Mouse (Mus musculus): ENCODE data around the gene Gm21680.
"Not testable (repeated sequence)": the region's sequence is repeated elsewhere in the genome, so short reads cannot be mapped to it uniquely, and the experiment has no call there.

Gm21680 gene

DNA sequence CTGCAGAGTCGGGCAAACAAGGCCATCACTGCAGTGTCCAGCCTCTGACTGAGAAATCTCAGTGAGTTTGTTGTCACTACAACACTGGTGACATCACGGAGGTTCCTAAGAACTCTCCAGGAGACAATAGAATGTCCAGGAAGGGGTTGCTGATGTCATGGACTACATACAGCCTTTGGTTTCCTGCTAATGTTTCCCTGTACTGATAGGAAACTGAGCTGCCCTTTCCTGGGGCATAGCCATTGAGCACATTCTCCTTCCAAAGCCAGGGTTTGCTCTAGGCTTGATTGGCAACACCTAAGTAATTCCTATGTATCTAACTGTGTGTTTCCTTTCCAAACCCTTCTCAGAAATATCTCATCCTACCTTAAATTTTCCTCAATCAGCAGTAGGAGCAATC lies at the start of gene Gm21680:
TSS of gene Gm21680 (minus strand) at position 101 of the 400 bp plus-strand sequence.
- not testable (repeated sequence) for DNase-seq

DNA sequence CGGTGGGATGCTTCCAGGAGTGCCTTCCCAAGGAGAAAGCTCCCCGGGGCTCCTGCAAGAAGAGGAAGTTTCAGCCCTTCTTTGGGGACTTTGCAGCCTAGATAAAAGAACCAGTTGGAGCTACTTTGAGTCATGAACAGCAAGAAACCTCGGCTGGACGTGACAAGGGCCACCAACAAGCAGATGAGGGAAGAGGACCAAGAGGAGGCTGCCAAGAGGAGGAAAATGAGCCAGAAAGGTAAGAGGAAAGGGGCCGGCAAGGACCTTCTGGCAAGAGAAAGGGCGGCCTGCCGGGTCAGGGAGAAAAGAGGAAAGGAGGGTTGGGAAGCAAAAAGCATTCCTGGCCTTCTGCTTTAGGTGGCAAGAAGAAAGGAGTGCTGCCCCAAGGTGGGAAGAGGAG lies 35.2 kb upstream of the Gm21680 start:
- not testable (repeated sequence) for DNase-seq

DNA sequence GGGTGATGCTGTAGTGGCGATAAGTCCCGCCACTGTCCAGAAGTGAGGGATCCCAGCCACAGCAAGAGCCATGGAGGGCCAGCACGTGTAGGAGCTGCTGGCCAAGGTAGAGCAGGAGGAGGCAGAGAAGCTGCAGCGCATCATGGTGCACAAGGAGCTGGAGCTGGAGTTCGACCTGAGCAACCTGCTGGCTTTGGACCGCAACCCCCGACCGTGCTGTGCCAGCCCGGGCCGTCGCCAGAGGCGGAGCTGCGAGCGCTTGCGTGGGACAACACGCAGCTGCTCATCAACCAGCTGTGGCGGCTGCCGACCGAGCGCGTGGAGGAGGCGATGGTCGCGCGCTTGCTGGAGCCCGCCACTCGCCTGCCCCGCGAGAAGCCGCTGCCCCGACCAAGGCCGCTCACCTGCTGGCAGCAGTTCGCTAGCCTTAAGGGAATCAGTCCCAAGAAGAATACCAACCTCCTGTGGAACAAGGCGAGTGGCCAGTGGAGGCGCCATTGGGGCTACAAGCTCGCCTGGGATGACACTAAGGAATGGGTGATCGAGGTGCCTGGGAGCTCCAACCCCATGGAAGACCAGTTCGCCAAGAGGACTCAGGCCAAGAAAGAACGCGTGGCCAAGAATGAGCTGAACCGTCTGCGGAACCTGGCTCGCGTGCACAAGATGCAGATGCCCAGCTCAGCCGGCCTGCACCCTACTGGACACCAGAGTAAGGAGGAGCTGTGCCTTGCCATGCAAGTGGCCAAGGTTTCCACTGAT lies 34.7 kb upstream of the Gm21680 start:
- peak; percentile 70 for DNase-seq

DNA sequence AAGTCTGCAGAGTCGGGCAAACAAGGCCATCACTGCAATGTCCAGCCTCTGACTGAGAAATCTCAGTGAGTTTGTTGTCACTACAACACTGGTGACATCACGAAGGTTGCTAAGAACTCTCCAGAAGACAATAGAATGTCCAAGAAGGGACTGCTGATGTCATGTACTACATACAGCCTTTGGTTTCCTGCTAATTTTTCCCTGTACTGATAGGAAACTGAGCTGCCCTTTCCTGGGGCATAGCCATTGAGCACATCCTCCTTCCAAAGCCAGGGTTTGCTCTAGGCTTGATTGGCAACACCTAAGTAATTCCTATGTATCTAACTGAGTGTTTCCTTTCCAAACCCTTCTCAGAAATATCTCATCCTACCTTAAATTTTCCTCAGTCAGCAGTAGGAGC lies 32.2 kb upstream of the Gm21680 start, which contains the start of gene Gm1979:
TSS of gene Gm1979 (minus strand) at position 101 of the 400 bp plus-strand sequence.
- not testable (repeated sequence) for DNase-seq

DNA sequence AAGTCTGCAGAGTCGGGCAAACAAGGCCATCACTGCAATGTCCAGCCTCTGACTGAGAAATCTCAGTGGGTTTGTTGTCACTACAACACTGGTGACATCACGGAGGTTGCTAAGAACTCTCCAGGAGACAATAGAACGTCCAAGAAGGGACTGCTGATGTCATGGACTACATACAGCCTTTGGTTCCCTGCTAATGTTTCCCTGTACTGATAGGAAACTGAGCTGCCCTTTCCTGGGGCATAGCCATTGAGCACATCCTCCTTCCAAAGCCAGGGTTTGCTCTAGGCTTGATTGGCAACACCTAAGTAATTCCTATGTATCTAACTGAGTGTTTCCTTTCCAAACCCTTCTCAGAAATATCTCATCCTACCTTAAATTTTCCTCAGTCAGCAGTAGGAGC lies 16.1 kb upstream of the Gm21680 start, which contains the start of gene Gm21698:
TSS of gene Gm21698 (minus strand) at position 101 of the 400 bp plus-strand sequence.
- DNase-seq, result not testable (repeated sequence)

DNA sequence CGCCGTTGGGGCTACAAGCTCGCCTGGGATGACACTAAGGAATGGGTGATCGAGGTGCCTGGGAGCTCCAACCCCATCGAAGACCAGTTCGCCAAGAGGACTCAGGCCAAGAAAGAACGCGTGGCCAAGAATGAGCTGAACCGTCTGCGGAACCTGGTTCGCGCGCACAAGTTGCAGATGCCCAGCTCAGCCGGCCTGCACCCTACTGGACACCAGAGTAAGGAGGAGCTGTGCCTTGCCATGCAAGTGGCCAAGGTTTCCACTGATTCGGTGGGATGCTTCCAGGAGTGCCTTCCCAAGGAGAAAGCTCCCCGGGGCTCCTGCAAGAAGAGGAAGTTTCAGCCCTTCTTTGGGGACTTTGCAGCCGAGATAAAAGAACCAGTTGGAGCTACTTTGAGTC lies 15.4 kb downstream of the Gm21680 start:
- DNase-seq, result not testable (repeated sequence)

DNA sequence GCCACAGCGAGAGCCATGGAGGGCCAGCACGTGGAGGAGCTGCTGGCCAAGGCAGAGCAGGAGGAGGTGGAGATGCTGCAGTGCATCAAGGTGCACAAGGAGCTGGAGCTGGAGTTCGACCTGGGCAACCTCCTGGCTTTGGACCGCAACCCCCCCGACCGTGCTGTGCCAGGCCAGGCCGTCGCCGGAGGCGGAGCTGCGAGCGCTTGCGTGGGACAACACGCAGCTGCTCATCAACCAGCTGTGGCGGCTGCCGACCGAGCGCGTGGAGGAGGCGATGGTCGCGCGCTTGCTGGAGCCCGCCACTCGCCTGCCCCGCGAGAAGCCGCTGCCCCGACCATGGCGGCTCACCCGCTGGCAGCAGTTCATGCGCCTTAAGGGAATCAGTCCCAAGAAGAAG lies 15.9 kb downstream of the Gm21680 start:
- DNase-seq, result peak; percentile 46

DNA sequence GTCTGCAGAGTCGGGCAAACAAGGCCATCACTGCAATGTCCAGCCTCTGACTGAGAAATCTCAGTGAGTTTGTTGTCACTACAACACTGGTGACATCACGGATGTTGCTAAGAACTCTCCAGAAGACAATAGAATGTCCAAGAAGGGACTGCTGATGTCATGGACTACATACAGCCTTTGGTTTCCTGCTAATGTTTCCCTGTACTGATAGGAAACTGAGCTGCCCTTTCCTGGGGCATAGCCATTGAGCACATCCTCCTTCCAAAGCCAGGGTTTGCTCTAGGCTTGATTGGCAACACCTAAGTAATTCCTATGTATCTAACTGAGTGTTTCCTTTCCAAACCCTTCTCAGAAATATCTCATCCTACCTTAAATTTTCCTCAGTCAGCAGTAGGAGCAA lies 18.1 kb downstream of the Gm21680 start, which contains the start of gene Gm21671:
TSS of gene Gm21671 (minus strand) at position 101 of the 400 bp plus-strand sequence.
- not testable (repeated sequence) for DNase-seq

DNA sequence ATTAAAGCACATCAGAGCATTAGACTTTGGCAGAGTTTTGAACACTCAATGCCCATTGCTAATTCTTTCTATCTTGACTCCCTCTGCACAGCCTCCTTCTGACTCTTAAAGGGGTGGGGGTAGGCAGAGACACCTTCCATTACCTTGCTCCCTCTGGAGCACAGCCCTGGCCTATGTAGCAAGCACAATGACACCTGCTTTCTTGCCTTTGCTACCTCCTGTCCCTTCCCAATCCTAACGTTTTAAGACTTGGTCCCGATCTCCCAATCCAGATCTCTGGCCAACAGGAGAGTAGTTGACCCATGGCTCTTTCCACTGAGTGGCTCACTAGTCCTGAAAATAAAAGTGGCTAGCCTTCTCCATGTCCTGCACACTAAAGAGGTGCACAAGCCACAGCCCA lies 27.1 kb downstream of the Gm21680 start:
- DNase-seq, result not testable (repeated sequence)

DNA sequence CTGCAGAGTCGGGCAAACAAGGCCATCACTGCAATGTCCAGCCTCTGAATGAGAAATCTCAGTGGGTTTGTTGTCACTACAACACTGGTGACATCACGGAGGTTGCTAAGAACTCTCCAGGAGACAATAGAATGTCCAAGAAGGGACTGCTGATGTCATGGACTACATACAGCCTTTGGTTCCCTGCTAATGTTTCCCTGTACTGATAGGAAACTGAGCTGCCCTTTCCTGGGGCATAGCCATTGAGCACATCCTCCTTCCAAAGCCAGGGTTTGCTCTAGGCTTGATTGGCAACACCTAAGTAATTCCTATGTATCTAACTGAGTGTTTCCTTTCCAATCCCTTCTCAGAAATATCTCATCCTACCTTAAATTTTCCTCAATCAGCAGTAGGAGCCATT lies 30.2 kb downstream of the Gm21680 start, which contains the start of gene Gm21663:
TSS of gene Gm21663 (minus strand) at position 101 of the 400 bp plus-strand sequence.
- not testable (repeated sequence) for DNase-seq

All from retina, postnatal 1 day (tissue).